20 mouse cellular contexts compared by ENCODE assay signal in the genomic region with DNA sequence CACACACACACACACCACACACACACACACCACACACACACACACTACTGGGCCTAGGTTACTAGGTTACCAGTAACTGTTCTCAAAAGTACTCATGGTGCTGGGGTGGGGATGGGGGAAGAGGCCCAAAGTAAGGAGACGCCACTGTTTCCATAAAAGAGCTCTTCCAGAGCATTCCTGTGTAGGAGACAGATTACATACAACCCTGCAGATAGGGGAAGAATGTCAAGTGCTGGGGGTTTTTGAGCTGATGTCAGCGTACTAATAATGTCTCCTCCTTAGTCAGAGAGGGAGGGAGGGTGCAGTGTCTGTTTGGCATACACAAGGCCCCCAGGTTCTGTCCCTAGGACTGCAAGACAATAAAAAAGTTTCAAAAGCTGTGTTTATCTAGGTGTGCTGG.
A peak's percentile ranks its signal among the peaks of the same experiment; 100 is the strongest.
DNase-seq lines count a peak whose midpoint lies in the region; ATAC-seq and TF ChIP-seq lines count a peak whose summit lies in the region.
"Had no signal": no experiment of that assay in that cellular context is flagged by ENCODE, and none has a peak within 500 bp of the region (broad histone marks: within the 10 kb centered on the region; RNA-seq: fewer than 3 reads in every experiment).

No protein-coding gene starts in this region.

- no peak overlapping the region for H3K27ac ChIP-seq in lung, embryonic 14.5 days (ENCODE audit: low read depth)
- peak overlapping the region; percentile 91 for H3K27ac ChIP-seq in heart, embryonic 12.5 days (ENCODE audit: poor library complexity, severe bottlenecking)
- no peak overlapping the region for H3K27ac ChIP-seq in liver, embryonic 12.5 days
- H3K27ac ChIP-seq: embryonic facial prominence, embryonic 10.5 days; hindbrain, embryonic 10.5 days; hindbrain, postnatal 0 days; macrophage; midbrain, embryonic 10.5 days; stomach, embryonic 15.5 days had no signal

- no peak overlapping the region for H3K4me2 ChIP-seq in lung, embryonic 14.5 days
- no peak overlapping the region for H3K4me2 ChIP-seq in heart, embryonic 12.5 days
- H3K4me2 ChIP-seq in liver, embryonic 12.5 days: no peak overlapping the region
- H3K4me2 ChIP-seq: liver, embryonic 11.5 days; stomach, embryonic 15.5 days had no signal

- intact Hi-C loops in heart, postnatal 14 days (cut with DNase I): no loop called here

- no peaks in the 10 kb centered on the region for H3K4me1 ChIP-seq in lung, embryonic 14.5 days (ENCODE audit: insufficient read depth)
- H3K4me1 ChIP-seq in heart, embryonic 12.5 days (replicated peaks): peaks cover 23% of the 10 kb centered on the region
- no peaks in the 10 kb centered on the region for H3K4me1 ChIP-seq in liver, embryonic 12.5 days
- H3K4me1 ChIP-seq: embryonic facial prominence, embryonic 10.5 days; hindbrain, embryonic 10.5 days; midbrain, embryonic 10.5 days had no signal

- peak; percentile 73; the same call in 1 of the 2 replicates for ATAC-seq in lung, embryonic 14.5 days (ENCODE audit: insufficient read depth)
- peak; percentile 88 for ATAC-seq in heart, embryonic 12.5 days (ENCODE audit: insufficient number of reproducible peaks, low FRiP score)
- no peak for ATAC-seq in liver, embryonic 12.5 days
- ATAC-seq: hindbrain, postnatal 0 days had no signal

- WGBS in lung, embryonic 14.5 days: 12% methylated on average over 2 of the region's 2 CpGs
- 5% methylated on average over 2 of the region's 2 CpGs for WGBS in heart, embryonic 12.5 days
- 48% methylated on average over 2 of the region's 2 CpGs for WGBS in liver, embryonic 12.5 days (ENCODE audit: insufficient replicate concordance)

- DNase-seq in lung, embryonic 14.5 days: peak; percentile 27
- DNase-seq in lung, postnatal 10 days: no peak
- peak; percentile 53 for DNase-seq in heart, adult 8-10 months (ENCODE audit: low spot score)
- DNase-seq in heart, postnatal 14 days: peak; percentile 3 to 39
- no peak for DNase-seq in retina, embryonic 14.5 days (ENCODE audit: low spot score)
- DNase-seq: cerebellum, adult 18-20 months; gastrocnemius, postnatal 14 days; kidney, adult 9 months; kidney, postnatal 4 days; thymus, adult 18-20 months; thymus, postnatal 4 days had no signal

- no peaks in the 10 kb centered on the region for H3K27me3 ChIP-seq in lung, embryonic 14.5 days (ENCODE audit: insufficient read depth, low read length)
- no peaks in the 10 kb centered on the region for H3K27me3 ChIP-seq in heart, embryonic 12.5 days (replicated peaks)
- H3K27me3 ChIP-seq in liver, embryonic 12.5 days (replicated peaks): no peaks in the 10 kb centered on the region
- H3K27me3 ChIP-seq: stomach, embryonic 15.5 days had no signal

- H3K9ac ChIP-seq in lung, embryonic 14.5 days: no peak overlapping the region
- no peak overlapping the region for H3K9ac ChIP-seq in heart, embryonic 12.5 days
- no peak overlapping the region for H3K9ac ChIP-seq in liver, embryonic 12.5 days
- H3K9ac ChIP-seq: stomach, embryonic 15.5 days had no signal

- TF ChIP-seq CTCF in lung, embryonic 14.5 days (IDR thresholded peaks at IDR 0.05; ENCODE audit: low read depth): no peak

- no peak overlapping the region for H3K4me3 ChIP-seq in lung, embryonic 14.5 days (ENCODE audit: low read depth, low read length)
- no peak overlapping the region for H3K4me3 ChIP-seq in heart, embryonic 12.5 days
- no peak overlapping the region for H3K4me3 ChIP-seq in liver, embryonic 12.5 days
- H3K4me3 ChIP-seq: embryonic facial prominence, embryonic 10.5 days; hindbrain, embryonic 10.5 days; midbrain, embryonic 10.5 days; stomach, embryonic 15.5 days had no signal

- H3K36me3 ChIP-seq in lung, embryonic 14.5 days (ENCODE audit: insufficient read depth): no peaks in the 10 kb centered on the region
- H3K36me3 ChIP-seq in heart, embryonic 12.5 days: no peaks in the 10 kb centered on the region
- H3K36me3 ChIP-seq in liver, embryonic 12.5 days: no peaks in the 10 kb centered on the region
- H3K36me3 ChIP-seq: embryonic facial prominence, embryonic 10.5 days; hindbrain, embryonic 10.5 days; midbrain, embryonic 10.5 days; stomach, embryonic 15.5 days had no signal

- H3K9me3 ChIP-seq in lung, embryonic 14.5 days (ENCODE audit: low read depth, low read length): no peaks in the 10 kb centered on the region
- no peaks in the 10 kb centered on the region for H3K9me3 ChIP-seq in heart, embryonic 12.5 days (replicated peaks)
- no peaks in the 10 kb centered on the region for H3K9me3 ChIP-seq in liver, embryonic 12.5 days (replicated peaks)
- H3K9me3 ChIP-seq: embryonic facial prominence, embryonic 10.5 days; hindbrain, embryonic 10.5 days; midbrain, embryonic 10.5 days; stomach, embryonic 15.5 days had no signal

Comparison
In these comparisons a context has a peak if more than half of its experiments do, and no peak if none do; other contexts are left out.
1. DNase-seq: peak in lung, embryonic 14.5 days (single experiment), heart, adult 8-10 months (single experiment) and heart, postnatal 14 days (2 of 2); none in lung, postnatal 10 days (single experiment) and retina, embryonic 14.5 days (single experiment).